Mouse (Mus musculus) G1E-ER4 (cell line): ENCODE measurements around the gene Krt86. TPM values are rescaled to one million over a fixed set of nuclear protein-coding genes. Genes with fewer than 3 reads are reported as not detected.
"Not testable (repeated sequence)": the region's sequence is repeated elsewhere in the genome, so short reads cannot be mapped to it uniquely, and the experiment has no call there.

ENCODE experiments used
- GATA1 ChIP-seq: IDR thresholded peaks from one replicate; pipeline ENCODE4 v1.8.0; 2012; ENCODE audit warnings: low read length, inconsistent platforms
- polyA plus RNA-seq: library from polyadenylated mRNA; stranded (reverse); fragments of >175 nt; gene quantifications from 2 replicates; pipeline ENCODE4 v1.2.3, GENCODE M21; 2012

The Krt86 gene
- polyA plus RNA-seq, 1 experiment = not detected

DNA sequence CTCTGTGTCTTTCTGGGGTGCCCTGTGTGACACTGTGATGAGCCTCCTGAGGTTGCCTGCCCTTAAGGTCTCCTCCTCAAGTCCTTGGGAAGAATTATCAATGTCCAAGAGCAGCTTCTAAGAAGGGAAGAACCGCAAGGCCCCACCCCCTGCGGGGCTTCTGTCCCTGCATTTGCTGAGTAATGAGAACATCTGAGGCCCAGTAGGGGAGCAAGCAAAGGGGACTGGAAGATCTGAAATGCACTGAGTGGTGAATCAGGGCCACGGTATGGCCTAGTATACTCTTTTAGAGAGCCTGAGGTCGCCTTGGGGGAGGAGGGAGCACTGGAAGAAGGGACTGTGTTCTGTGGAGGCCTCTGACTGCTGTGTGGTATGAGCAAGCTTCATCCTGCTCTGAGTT is 8.8 kb downstream of the Krt86 start:
- TF ChIP-seq GATA1 = no peak

DNA sequence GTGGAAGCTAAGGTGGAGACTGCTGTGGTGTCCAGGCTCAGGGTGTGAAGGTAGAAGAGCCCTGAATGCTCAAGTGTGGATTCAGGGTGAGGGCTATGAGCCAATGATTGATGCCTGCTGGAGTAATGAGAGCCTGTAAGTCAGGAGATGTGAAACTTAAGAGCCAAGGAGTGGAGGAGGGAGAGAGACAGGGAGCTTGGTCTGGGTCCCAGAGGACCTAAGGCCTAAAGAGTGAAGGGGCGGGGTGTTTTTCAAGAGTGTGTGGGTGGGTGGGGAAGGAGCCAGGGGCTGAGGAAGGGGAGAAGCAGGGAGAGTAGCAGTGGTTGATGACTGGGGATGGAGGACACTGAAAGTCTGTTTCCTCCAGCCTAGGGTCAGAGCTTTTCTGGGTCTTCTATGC is 10.4 kb downstream of the Krt86 start:
- TF ChIP-seq GATA1 = no peak

DNA sequence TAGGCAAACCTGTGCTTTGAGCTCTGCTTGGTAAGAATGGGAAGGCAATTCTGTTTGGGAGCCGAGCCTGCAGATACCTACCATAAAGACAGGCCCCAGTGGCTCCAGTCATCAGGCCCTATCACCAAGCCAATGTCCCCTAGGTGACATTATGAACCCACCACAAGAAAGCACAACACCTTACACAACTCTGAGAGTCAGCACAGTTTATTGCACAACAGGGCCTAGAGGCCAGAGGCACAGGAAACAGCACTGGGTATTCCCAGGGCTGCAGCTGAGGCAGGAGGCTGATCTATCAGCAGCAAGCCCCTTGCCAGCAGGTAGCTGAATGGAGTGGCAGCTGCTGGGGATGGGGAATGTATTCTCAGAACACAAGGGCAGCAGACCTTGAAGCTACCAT is 11.7 kb downstream of the Krt86 start:
- no peak for TF ChIP-seq GATA1

DNA sequence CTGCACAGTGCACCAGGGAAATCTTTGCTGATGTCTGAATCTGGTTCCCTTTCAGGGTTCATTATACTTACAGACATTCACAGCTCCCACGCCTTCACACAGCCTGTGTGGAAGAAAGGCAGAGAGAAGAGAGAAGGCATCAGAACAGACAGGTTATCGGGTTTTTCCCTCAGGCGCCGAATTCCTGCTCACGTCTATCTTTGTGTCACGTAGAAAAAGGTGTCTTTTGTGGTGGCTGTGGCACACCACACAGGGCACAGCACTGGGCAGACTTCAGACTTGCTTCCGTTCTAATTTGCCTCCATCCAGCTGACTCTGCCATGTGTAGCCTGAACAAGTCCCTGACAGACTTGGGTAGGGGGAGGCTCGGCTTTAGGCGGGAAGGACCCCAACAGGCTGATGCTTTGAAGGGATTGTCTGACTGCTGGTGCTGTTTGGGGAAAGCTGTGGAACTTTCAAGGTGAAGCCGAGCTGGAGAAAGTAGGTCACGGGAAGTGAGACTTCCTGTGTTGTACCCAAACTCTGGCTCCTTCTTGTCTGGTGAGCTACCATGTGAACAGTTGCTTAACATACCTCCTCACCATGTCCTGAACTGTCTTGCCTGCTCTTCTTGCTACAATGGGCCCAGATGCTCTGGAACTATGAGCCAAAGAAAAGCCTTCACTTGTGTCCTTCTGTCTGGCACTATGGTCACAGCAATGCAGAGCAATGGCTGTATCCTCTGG is 12.8 kb downstream of the Krt86 start:
- no peak for TF ChIP-seq GATA1

DNA sequence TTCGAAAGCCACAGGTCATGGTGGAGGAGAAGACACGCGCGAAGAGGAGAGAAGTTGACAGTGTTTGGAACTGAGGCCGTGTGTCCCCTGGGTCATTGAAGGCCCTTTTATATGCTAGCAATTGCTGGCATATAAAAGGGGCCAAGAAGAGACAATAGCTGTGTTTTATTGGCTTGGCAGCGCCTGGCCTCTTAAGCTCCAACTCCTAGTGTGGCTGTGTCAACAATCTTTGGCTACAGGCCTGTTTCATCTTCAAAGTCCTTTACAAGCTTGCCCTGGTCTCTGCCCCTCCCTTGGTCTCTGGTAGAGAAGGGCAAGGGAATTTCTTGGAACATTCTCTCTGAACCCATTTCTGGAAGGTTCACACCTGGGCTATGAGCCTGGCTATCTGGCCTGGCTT is 18.2 kb downstream of the Krt86 start, which contains the start of gene Krt83:
TSS of gene Krt83 (minus strand) at position 82 of the 400 bp plus-strand sequence.
- TF ChIP-seq GATA1 = no peak

DNA sequence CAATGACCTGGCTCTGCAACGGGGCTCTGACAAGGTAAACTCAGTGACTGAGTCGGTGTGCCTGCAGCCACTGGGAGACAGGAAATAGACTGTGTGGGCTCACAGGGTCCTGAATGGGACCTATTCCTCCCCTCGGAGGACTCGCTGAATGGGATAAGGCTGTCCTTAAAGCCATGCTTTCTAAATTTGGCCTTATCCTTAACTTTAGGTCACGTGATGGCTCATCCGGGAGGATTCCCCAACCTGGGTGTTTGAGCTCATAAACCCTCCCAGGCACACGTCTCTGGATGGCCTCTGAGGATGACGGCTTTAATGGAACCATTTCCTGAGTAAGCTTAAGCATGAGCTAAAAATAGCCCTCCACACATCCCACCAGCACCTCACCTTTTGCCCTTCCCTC is 19.4 kb downstream of the Krt86 start:
- no peak for TF ChIP-seq GATA1

DNA sequence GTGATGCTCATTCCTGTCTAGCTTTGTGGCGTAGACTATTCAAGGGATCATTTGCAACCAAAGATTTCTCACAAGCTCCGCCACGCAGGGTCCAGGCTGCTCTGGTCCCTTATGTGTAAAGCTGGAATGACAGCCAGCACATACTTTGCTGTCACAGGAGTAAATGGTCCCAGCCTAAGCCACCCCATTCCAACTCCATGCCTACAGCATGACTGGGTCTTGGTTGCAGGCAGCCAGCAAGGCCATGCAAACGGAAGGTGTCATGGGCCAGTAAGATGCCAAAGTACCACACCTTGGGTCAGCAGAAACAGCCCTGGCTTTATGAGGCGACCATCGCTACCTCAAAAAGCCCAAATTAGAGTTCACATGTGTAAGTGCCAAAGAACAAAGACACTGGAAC is 20.4 kb downstream of the Krt86 start:
- no peak for TF ChIP-seq GATA1

DNA sequence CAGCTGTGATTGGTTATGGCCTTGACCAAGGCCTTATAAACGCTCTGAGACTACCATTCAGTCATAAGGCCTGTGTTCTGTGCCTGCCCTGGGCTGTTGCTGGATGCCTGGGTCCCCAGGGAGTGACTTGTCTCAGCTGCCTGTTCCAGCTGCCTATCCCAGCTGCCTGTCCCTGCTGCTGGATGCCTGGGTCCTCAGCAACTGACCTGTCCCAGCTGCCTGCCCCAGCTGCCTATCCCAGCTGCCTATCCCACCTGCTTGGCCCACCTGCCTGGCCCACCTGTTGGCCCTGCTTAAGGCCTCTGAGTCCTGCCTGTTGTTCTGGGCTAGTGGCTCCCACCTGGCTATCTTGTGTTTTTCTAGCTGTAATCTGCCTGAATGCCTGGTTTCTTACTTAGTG is 20.9 kb downstream of the Krt86 start:
- no peak for TF ChIP-seq GATA1

DNA sequence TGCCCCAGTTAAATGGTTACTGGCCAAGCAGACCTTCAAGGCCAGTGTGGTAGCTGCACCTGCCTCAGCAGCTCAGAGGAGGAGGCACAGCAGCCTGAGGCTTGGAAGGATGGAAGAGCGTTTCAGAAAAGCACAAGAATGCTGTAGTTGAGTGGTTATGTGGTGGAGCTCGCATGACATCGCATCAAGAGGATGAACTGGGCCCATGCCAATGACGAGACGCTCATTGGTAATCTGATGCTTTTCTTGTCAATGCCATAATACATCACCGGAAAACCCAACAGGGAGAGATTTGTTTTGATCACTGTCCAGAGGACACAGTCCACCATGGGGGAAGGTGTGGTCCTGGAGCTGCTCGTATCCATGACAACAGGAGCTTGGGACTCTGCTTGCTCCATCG is 22.0 kb downstream of the Krt86 start:
- TF ChIP-seq GATA1 = no peak

DNA sequence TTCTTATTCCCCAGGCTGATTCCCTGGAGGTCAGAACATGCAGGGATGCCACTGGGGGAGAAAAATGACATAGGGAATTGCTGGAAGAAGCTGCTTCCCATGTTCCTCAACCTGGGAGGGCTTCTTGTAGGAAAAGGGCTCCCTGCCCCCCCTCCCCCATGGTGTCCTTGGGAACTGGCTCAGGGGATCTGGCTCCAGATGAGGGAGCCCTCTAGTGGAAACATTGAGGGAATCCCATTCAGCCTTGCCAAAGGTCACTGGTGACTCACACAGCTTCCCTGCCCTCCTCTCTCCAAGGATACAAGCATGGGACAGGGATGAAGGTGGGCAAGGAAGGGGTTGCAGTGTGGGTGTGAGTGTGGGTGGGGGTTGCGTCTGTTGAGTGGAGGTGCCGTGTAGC is 23.9 kb downstream of the Krt86 start:
- no peak for TF ChIP-seq GATA1

DNA sequence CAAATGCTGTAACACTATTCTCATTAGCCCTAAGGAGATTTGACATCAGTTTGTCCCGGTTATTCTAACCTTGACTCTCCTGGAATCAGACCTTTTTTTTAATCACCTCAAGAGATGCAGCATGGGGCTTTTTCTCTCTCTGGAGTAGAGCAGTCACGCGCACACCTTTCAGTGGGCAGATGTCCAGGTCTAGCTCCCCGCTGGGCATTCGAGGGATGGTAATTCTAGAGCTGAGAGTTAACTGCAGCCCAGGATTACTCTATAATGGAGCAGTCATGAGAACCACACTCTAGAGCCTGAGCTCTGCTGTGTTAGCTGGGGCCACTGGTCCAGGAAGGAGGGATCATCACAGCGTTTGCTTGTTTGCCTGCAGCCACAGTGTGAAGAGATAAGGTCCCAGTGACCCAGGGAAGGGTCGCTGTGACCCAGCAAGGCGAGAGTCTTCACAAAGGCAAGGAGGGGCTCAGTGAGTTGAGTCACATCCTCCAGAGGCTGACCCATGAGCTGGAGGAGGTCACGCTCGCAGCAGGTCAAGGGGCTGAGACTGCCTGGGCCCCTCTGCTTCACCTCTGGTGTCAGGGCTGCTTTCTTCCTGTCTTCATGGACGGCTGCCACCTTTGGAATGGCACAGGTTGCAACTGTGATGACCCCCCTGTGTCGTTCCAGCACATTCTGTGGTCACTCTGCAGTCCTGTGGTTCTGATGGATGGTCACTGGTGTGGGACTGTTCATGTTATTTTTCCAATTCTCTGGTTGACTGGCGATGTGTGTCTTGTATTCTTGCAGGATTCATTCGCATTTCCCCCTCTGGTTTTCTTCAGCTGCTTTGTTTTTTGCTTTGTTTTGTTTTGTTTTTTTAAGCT is 33.8 kb downstream of the Krt86 start:
- no peak for TF ChIP-seq GATA1

DNA sequence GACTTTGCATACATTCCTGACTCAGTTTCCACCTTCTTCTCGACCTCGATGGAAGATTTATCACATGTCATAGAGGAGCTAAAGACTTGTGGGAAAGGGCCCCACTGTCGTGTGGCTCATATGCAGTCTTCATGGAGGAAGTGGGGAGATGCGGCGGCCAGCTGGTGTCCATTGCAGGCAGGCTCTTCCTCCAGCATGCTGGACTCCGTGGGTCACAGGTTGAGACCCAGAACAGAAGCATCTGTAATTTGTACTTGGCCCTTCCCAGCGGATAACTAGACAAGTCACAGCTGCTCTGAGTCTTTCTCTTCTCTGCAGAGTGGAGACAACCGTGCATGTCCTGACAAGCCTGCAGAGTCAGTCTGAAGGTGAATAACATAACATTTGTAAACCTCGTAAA is 35.0 kb downstream of the Krt86 start:
- no peak for TF ChIP-seq GATA1

DNA sequence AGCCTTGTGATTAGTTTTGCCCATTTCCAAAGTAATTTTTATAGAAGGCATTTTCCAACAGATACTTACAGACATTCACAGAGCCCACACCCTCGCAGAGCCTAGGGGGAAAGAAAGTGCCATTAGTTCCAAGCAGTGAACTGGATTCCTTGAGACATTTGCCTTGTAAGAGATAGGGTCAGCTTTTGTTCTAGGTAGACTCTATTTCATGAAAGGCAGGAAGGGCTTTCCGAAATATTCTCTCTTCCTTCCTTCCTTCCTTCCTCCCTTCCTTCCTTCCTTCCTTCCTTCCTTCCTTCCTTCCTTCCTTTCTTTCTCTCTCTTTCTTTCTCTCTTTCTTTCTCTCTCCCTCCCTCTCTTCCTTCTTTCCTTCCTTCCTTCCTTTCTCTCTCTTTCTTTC is 43.9 kb downstream of the Krt86 start, which contains the start of gene Gm49425:
TSS of gene Gm49425 (minus strand) at position 101 of the 400 bp plus-strand sequence.
- not testable (repeated sequence) for TF ChIP-seq GATA1

DNA sequence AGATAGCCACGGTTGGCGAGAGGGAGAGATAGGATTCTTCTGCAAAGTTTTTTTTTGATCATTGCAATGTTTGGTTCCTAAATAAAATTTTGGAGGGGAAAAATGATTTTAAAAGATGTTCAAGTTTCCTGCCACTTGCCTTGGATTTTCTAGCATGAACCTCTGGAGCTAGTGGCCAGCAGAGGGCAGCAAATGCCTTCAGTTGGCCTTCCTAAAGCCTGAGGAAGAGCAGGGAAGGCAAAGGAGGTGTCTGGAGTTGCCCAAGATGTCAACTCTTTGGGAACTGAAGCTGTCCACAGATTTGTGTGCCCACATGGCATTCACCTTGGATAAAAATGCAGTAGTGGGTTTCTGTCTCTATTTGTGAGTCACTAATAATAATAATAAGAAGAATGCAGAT is 46.5 kb downstream of the Krt86 start:
- no peak for TF ChIP-seq GATA1

DNA sequence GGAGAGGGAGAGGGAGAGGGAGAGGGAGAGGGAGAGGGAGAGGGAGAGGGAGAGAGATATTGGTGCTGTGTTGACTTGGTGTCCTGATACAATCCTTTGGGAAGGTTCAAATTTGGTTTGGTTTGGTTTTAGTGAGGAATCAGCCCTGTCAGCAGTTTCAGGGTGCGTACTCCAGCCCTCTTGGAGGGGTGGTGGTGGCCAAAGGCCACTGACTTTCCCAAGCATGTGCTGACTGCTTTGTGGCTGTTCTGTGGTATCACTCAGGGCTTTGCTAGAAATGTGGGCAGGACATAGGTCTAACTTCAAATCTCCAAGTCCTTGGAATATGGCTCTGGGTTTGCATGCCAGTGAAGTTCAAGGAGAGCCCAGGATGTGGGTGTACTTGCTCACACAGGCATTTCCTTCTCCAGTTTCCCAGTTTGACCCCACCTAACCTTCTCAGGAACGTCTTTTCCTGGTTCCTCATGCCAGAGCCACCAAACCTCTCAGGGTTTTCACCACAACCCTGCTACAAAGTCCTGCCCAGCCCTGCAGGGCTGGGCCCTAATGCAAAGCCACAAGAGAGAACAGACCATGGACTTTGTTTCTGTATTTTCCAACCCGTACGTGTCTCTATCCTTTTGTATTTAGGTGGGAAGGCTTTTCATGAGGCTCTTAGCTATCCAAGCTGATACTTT is 49.4 kb downstream of the Krt86 start:
- TF ChIP-seq GATA1 = no peak

Other genes with a start within 250 kb of the Krt86 start
- gene Grasp, start 249.3 kb upstream of the Krt86 start, polyA plus RNA-seq = not detected in 2 replicates
- gene Nr4a1, start 219.2 kb upstream of the Krt86 start, polyA plus RNA-seq = not detected in 2 replicates
- 39.0 and 53.7 TPM in 2 replicates for gene Atg101, start 189.2 kb upstream of the Krt86 start, polyA plus RNA-seq
- gene 6030408B16Rik, start 180.3 kb upstream of the Krt86 start, polyA plus RNA-seq = not detected in 2 replicates
- gene Krt80, start 103.3 kb upstream of the Krt86 start, polyA plus RNA-seq = not detected in 2 replicates
- gene Krt7, start 62.4 kb upstream of the Krt86 start, polyA plus RNA-seq = not detected in 2 replicates
- gene Krt87, start 34.7 kb upstream of the Krt86 start, polyA plus RNA-seq = not detected in 2 replicates
- not detected in 2 replicates for gene Krt88, start 25.7 kb upstream of the Krt86 start, polyA plus RNA-seq
- gene Krt81, start 9.7 kb upstream of the Krt86 start, polyA plus RNA-seq = not detected in 2 replicates
- not detected in 2 replicates for gene Krt83, start 18.0 kb downstream of the Krt86 start, polyA plus RNA-seq
- not detected in 2 replicates for gene Gm49425, start 43.8 kb downstream of the Krt86 start, polyA plus RNA-seq
- gene Krt84, start 59.3 kb downstream of the Krt86 start, polyA plus RNA-seq = not detected in 2 replicates
- not detected in 2 replicates for gene Krt82, start 77.2 kb downstream of the Krt86 start, polyA plus RNA-seq
- not detected in 2 replicates for gene Krt90, start 89.5 kb downstream of the Krt86 start, polyA plus RNA-seq
- gene Krt75, start 100.4 kb downstream of the Krt86 start, polyA plus RNA-seq = not detected in 2 replicates
- not detected in 2 replicates for gene Gm5414, start 154.7 kb downstream of the Krt86 start, polyA plus RNA-seq
- gene Gm5478, start 173.9 kb downstream of the Krt86 start, polyA plus RNA-seq = not detected in 2 replicates
- gene Krt6b, start 206.8 kb downstream of the Krt86 start, polyA plus RNA-seq = not detected in 2 replicates
- gene Krt6a, start 220.8 kb downstream of the Krt86 start, polyA plus RNA-seq = not detected in 2 replicates
- gene Krt5, start 239.4 kb downstream of the Krt86 start, polyA plus RNA-seq = not detected in 2 replicates